Mouse (Mus musculus) kidney, embryonic 15.5 days (tissue): ENCODE data around the gene Leng1. TPM values are rescaled to one million over a fixed set of nuclear protein-coding genes. Genes with fewer than 3 reads are reported as not detected.
A peak's percentile ranks its signal among the peaks of the same experiment; 100 is the strongest.
"Not testable (repeated sequence)": the region's sequence is repeated elsewhere in the genome, so short reads cannot be mapped to it uniquely, and the experiment has no call there.

Source experiments
- ATAC-seq: fragments of 200-750 bp; cut with Nextera tagmentation; replicated peaks from 2 replicates; pipeline ENCODE4 v1.8.0; 2017; ENCODE audit warnings: moderate TSS enrichment; ENCODE audit not compliant: low FRiP score
- H3K27ac ChIP-seq: fragments of 300-500 bp; sonication (generic); 2 replicates; pipeline ENCODE4 v1.5.1; 2015; ENCODE audit warnings: mild to moderate bottlenecking, inconsistent platforms
- H3K27me3 ChIP-seq: fragments of 300-500 bp; sonication (generic); 2 replicates; pipeline ENCODE4 v1.6.1; 2015; ENCODE audit warnings: inconsistent platforms
- H3K36me3 ChIP-seq: fragments of 300-500 bp; sonication (generic); 2 replicates; pipeline ENCODE4 v1.6.1; 2015; ENCODE audit warnings: inconsistent platforms
- H3K4me1 ChIP-seq: fragments of 300-500 bp; sonication (generic); 2 replicates; pipeline ENCODE4 v1.6.1; 2015; ENCODE audit warnings: inconsistent platforms
- H3K4me2 ChIP-seq: fragments of 300-500 bp; sonication (generic); 2 replicates; pipeline ENCODE4 v1.6.1; 2015; ENCODE audit warnings: moderate library complexity, mild to moderate bottlenecking, inconsistent platforms
- H3K4me3 ChIP-seq: fragments of 300-500 bp; sonication (generic); replicated peaks from 2 replicates; pipeline ENCODE4 v1.5.1; 2015; ENCODE audit warnings: mild to moderate bottlenecking, inconsistent platforms
- H3K9ac ChIP-seq: fragments of 300-500 bp; sonication (generic); 2 replicates; pipeline ENCODE4 v1.6.1; 2015; ENCODE audit warnings: mild to moderate bottlenecking, inconsistent platforms
- H3K9me3 ChIP-seq: fragments of 300-500 bp; sonication (generic); replicated peaks from 2 replicates; pipeline ENCODE4 v1.6.1; 2016; ENCODE audit warnings: inconsistent platforms
- WGBS: fragments of 180-500 bp; shearing (Covaris S2); methylation state at CpG from one replicate; pipeline ENCODE4 v1.1.7; 2015; ENCODE audit warnings: mixed read lengths; 5-methylcytosine and 5-hydroxymethylcytosine counted together
- polyA plus RNA-seq: library from polyadenylated mRNA; unstranded; fragments of >200 nt; fragmentation: Nextera tagmentation; extraction: Ambion mirVana; gene quantifications from 2 replicates; pipeline ENCODE4 v1.2.1, GENCODE M21; 2015

Gene Leng1
- polyA plus RNA-seq = 18.1 and 18.7 TPM in 2 replicates

DNA sequence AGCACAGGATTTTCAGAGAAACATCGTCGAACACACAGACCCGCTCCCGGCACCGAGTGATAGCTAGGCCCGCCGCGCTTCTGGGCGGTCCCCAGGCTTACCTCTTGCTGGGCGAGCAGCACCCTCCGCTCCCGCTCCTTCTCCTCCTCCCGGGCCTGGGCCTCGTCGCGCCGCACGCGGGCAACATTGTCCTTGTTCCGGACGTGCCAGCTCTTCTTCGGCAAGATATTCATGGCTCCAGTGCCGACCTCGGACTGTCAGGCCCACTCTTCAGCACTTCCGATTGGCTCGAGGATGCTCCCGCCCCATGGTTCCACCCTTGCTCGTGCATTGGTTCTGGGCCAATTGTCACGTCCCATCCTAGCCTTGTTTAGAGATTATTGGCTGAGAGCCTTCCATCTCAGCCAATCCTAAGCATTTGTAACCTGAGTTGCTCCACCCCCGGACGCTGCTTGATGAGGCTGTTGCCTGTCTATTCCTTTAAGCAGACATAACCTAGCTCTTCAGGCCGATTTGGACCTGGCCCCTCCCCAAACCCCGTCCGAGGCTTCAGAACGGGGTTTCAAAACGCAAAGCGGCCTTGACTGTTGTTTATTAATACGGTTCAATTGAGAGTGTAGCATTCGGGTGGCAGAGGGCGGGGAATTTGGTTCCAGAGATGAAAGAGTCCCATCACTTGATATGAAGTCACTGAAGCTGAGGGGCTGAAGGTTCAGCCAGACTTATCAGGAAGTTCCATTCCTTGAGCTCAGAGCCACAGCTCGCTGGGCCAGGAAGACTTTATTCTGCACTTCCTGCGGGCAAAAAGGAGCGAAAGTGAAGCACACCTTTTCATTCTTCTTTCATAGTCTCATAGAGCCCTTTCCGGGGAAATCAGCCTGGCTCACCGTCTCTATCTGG is at the start of gene Leng1:
Gene Leng1, minus strand, starts transcription at position 626 of the 900 bp plus-strand sequence.
- peaks cover 37% of the 10 kb centered on the region for H3K36me3 ChIP-seq
- H3K4me3 ChIP-seq = peak within 1 kb of the TSS; percentile 82
- H3K4me2 ChIP-seq = peak within 1 kb of the TSS; percentile 66
- H3K9me3 ChIP-seq = no peaks in the 10 kb centered on the region
- H3K27ac ChIP-seq = peak within 1 kb of the TSS; percentile 93
- peak; percentile 98 for ATAC-seq
- peaks cover 33% of the 10 kb centered on the region for H3K4me1 ChIP-seq
- peak within 1 kb of the TSS; percentile 79 for H3K9ac ChIP-seq
- H3K27me3 ChIP-seq = no peaks in the 10 kb centered on the region
- WGBS = 4% methylated on average over 45 of the region's 45 CpGs

DNA sequence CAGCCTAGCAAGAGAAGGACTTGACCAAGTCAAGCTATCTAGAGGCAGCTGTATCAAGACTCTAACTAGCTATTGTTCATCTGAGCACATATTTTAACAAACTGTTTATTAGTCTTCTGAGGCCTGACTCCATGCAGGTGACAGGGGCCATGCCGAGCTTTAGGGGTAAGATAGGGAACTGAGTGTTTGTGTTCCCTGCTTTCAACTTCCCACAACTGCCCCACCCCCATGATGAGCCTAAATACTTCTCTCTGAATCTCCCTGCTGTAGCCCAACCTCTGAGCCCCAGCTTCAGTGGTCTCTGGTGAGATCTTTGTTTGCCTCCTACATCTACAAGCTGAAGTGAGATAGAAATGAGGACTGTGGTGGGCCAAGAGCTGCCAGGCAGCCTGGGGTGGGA is 49.6 kb upstream of the Leng1 start:
- Histone ChIP-seq H3K36me3 (no peaks in the 10 kb centered on the region), H3K4me3 (no peak overlapping the region), H3K4me1 (no peaks in the 10 kb centered on the region), H3K27me3 (no peaks in the 10 kb centered on the region), H3K4me2 (no peak overlapping the region), H3K9me3 (no peaks in the 10 kb centered on the region), H3K27ac (no peak overlapping the region), H3K9ac (no peak overlapping the region)
- WGBS = 50% methylated on average over 1 of the region's 1 CpGs
- ATAC-seq = no peak

DNA sequence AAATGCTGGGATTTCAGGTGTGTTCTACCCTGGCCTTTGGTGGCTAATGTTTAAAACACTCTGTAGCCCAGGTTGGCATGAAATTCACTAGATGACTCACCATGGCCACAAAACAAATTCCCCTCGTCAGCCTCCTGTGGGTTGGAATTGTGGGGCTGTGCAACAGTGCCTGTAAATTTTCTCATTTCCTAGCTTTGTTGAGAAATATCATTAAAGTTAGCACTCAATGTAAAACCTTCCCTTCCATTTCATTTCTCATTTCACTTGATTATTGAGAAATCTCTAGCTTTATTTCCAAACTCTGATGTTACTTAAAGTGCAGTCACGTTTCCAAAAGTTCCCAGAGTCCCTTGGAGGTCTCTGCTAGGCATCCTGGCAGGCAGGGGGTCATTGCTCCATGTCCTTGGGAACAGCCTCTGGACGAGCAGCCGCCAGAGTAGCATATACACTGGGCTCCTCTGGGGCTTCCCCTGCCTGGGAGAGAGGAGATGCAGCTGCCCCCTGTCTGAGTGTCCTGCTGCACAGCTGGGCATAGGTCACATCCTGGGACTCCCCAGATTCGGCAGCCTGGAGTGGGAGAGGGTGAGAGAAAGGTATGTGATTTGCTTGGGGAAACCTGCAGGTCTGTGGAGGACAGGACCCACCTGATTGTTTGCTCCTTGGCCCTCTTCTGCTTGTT is 46.8 kb upstream of the Leng1 start:
- WGBS = 24% methylated on average over 5 of the region's 5 CpGs
- Histone ChIP-seq H3K27ac (no peak overlapping the region), H3K9ac (no peak overlapping the region), H3K4me3 (no peak overlapping the region), H3K36me3 (peaks cover 10% of the 10 kb centered on the region), H3K9me3 (no peaks in the 10 kb centered on the region), H3K27me3 (no peaks in the 10 kb centered on the region), H3K4me2 (no peak overlapping the region), H3K4me1 (no peaks in the 10 kb centered on the region)
- ATAC-seq = no peak

DNA sequence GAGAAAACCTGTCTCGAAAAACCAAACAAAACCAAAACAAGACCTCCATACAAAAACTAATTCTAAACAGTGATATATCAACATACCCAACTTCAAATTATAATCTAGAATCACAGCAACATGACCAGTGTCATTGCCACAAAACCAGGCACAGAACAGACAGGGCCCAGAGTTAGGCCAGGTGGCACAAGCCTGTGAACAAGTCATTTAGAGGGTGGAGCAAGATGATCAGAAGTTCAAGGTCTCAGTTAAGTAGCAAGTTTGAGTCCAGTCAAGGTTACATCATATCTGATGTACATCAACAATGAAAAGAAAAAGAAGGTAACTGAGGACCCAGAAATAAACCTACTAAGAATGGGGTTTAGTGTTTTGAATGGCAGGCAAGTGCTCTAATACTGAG is 43.4 kb upstream of the Leng1 start:
- no peak overlapping the region for H3K9ac ChIP-seq
- peaks cover 20% of the 10 kb centered on the region for H3K4me1 ChIP-seq
- H3K4me3 ChIP-seq = no peak overlapping the region
- no peak overlapping the region for H3K4me2 ChIP-seq
- no peaks in the 10 kb centered on the region for H3K27me3 ChIP-seq
- H3K36me3 ChIP-seq = peaks cover 31% of the 10 kb centered on the region
- H3K9me3 ChIP-seq = no peaks in the 10 kb centered on the region
- no peak overlapping the region for H3K27ac ChIP-seq
- ATAC-seq = no peak
- 75% methylated on average over 1 of the region's 1 CpGs for WGBS

DNA sequence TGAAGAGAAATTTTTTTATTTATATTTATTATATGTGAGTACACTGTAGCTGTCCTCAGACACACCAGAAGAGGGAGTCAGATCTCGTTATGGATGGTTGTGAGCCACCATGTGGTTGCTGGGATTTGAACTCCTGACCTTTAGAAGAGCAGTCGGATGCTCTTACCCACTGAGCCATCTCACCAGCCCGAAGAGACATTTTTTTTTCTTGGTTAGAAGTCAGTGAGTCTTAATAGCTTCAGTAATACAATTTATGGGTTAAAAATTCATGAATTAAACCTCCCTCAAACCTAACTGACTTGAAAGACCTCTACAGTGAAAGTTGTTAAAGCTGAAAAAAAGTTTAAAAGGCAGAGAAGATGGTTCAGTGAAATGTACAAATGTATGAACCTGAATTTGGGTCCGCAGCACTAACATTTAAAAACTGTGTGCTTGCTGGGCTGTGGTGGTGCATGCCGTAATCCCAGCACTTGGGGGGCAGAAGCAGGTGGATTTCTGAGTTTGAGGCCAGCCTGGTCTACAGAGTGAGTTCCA is 42.9 kb upstream of the Leng1 start:
- Histone ChIP-seq H3K27ac (0 out of 2 replicates have a peak overlapping the region, but pooled peaks have one; percentile 62), H3K36me3 (peaks cover 31% of the 10 kb centered on the region), H3K4me1 (peaks cover 20% of the 10 kb centered on the region)
- WGBS = 31% methylated on average over 5 of the region's 5 CpGs
- not testable (repeated sequence) for H3K4me3 ChIP-seq, ATAC-seq, H3K9ac ChIP-seq, H3K4me2 ChIP-seq, H3K9me3 ChIP-seq, H3K27me3 ChIP-seq

DNA sequence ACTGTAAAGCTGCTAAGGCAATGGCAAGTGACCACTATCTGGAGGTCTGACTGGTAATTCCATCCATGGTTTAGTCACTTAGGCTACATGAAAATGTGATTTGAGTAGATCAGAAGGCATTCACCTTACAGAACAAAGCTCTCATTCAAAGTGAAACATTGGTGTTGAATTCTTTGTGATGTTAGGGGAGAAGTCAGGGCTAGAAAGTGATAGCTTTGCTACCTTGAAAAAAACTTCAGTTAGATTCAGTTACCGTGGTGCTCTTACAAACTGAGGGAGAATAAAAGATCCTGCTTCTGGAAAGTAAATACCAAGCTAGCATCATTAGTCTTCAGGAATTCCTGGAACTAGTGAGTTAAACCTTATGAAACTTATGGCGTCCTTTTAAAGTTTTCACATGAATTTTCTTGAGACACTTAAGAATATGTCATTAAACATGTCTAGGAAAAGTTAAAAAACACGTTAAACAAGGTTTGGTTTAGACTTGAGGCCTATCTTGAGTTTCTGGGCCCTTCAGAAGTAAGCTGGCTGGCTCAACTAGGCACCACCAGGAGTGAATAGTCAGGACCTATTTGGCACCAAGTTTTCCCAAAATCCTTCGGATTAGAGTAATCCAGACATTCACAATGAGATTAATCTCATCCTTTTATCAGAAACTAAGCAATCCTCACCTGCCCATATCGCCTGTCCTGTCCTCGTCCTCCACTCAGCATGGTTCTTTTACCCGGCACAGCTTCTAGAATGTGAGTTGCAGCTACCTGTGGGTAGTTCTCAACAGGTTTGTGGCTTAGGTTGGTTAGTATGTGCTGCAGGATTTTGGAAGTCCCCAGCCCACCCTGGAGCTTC is 42.2 kb upstream of the Leng1 start:
- H3K4me1 ChIP-seq = peaks cover 20% of the 10 kb centered on the region
- ATAC-seq = no peak
- H3K36me3 ChIP-seq = peaks cover 31% of the 10 kb centered on the region
- H3K27me3 ChIP-seq = no peaks in the 10 kb centered on the region
- no peak overlapping the region for H3K4me2 ChIP-seq
- no peaks in the 10 kb centered on the region for H3K9me3 ChIP-seq
- H3K4me3 ChIP-seq = no peak overlapping the region
- 43% methylated on average over 7 of the region's 7 CpGs for WGBS
- no peak overlapping the region for H3K9ac ChIP-seq
- H3K27ac ChIP-seq = 0 out of 2 replicates have a peak overlapping the region, but pooled peaks have one; percentile 62

DNA sequence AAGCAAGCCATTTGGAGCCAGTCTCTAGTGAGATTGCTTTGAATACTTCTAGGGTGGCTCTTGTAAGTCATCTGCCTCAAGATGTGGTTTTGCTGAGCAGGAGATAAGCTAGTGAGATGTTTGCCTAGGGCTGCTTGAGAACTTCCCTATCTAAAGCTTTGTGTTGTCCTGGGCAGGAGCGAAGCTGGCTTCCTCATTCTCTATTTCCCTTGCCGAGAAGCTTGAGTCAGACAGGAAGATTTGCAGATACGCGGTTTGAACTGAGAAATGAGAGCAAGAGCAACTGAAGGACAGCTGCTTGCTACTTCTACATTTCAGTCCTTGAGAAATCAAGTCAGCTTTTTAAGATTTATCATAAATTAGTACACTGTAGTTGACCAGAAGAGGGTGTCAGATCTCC is 41.4 kb upstream of the Leng1 start:
- Histone ChIP-seq H3K9ac (no peak overlapping the region), H3K36me3 (peaks cover 33% of the 10 kb centered on the region), H3K27me3 (no peaks in the 10 kb centered on the region), H3K27ac (peak overlapping the region; percentile 19; the same call in 1 of the 2 replicates), H3K4me3 (0 out of 2 replicates have a peak overlapping the region, but pooled peaks have one; percentile 81), H3K4me1 (peaks cover 20% of the 10 kb centered on the region), H3K4me2 (peak overlapping the region; percentile 82; the same call in 1 of the 2 replicates), H3K9me3 (no peaks in the 10 kb centered on the region)
- 60% methylated on average over 4 of the region's 4 CpGs for WGBS
- no peak for ATAC-seq

DNA sequence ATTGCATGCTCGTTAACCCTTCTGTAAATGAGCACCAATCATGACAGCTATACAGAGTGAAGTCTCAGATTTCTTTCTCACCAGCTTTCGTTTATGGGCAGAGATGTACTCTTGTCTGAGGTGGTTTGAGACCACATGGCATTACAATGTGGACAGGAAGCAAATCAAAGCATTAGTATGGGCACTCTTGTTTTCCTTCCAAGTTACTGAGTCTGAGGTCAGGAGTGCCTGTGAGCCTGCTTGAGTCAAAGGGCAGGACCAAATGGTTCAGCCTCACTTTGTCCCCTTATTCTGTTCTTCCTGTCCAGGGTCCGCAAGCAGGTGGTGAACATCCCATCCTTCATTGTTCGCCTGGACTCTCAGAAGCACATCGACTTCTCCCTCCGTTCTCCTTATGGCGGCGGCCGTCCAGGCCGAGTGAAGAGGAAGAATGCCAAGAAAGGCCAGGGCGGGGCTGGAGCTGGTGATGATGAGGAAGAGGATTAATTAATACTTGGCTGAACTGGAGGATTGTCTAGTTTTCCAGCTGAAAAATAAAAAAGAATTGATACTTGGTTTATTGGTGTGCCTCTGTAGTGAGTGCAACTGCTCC is 40.8 kb upstream of the Leng1 start:
- WGBS = 56% methylated on average over 11 of the region's 11 CpGs
- Histone ChIP-seq H3K9me3 (no peaks in the 10 kb centered on the region), H3K36me3 (peaks cover 38% of the 10 kb centered on the region), H3K9ac (peak overlapping the region; percentile 81), H3K27me3 (no peaks in the 10 kb centered on the region), H3K4me3 (peak overlapping the region; percentile 81), H3K27ac (peak overlapping the region; percentile 66), H3K4me1 (peaks cover 20% of the 10 kb centered on the region), H3K4me2 (peak overlapping the region; percentile 82)
- ATAC-seq = no peak

DNA sequence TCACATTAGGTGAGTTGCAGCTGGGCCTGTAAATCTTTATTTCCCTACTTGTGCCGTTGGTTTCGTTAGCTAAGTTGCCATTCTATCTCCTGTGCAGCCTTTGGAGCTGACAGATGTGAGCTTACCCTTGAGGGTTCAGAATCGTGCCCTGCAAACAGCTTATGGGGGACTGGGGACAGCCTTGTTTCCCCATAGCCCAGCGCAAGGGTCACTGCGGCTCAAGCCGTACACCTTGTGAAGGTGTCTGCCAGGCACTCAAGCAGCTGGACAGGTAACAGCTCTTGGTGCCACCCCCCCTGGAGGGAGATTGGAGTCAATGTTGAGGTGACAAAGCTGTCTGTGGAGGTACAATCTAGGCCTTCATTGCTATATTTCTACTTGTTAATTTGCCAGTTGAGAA is 40.3 kb upstream of the Leng1 start:
- peak overlapping the region; percentile 81 for H3K4me3 ChIP-seq
- no peaks in the 10 kb centered on the region for H3K9me3 ChIP-seq
- no peaks in the 10 kb centered on the region for H3K27me3 ChIP-seq
- peaks cover 20% of the 10 kb centered on the region for H3K4me1 ChIP-seq
- H3K9ac ChIP-seq = peak overlapping the region; percentile 81
- WGBS = 22% methylated on average over 6 of the region's 6 CpGs
- peak overlapping the region; percentile 82 for H3K4me2 ChIP-seq
- peaks cover 44% of the 10 kb centered on the region for H3K36me3 ChIP-seq
- H3K27ac ChIP-seq = peak overlapping the region; percentile 66
- ATAC-seq = no peak

DNA sequence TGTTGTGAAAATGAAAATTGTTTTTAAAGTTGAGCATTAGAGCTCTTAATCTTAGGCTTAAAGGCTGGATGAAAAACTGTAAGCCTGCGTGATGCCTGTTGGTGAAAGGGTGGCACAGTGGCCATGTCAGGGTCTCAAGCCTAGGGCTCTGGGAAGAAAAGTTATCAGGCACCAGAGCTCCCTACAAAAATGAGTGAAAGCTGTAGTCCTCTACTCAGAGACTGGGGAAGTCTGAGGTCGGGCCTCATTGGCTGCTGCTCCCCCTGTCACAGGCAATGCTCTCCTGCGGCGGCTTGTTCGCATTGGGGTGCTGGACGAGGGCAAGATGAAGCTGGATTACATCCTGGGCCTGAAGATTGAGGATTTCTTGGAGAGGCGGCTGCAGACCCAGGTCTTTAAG is 39.8 kb upstream of the Leng1 start:
- 3% methylated on average over 7 of the region's 7 CpGs for WGBS
- Histone ChIP-seq H3K4me3 (peak overlapping the region; percentile 81), H3K4me2 (peak overlapping the region; percentile 82), H3K36me3 (peaks cover 47% of the 10 kb centered on the region), H3K27ac (peak overlapping the region; percentile 96; the same call in 1 of the 2 replicates), H3K9ac (peak overlapping the region; percentile 81), H3K4me1 (peaks cover 20% of the 10 kb centered on the region)
- H3K9me3 ChIP-seq, ATAC-seq, H3K27me3 ChIP-seq: not testable (repeated sequence)

DNA sequence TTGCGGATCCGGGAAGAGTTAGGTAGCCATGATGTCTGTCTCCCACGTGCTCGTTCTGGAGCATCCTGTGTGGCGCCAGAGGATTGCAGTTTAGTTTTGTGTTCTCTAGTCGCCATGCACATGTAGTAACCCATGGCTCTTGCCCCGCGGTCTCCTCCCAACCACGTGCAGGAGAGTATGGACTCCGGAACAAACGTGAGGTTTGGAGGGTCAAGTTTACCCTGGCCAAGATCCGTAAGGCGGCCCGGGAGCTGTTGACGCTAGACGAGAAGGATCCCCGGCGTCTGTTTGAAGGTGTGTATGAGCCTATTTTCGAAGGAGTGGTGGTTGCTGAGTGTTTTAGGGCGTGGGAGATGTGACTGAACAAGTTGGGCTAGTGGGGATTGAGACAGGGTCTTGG is 38.8 kb upstream of the Leng1 start:
- H3K36me3 ChIP-seq = peaks cover 57% of the 10 kb centered on the region
- H3K27ac ChIP-seq = peak overlapping the region; percentile 96
- peak overlapping the region; percentile 82 for H3K4me2 ChIP-seq
- 1% methylated on average over 20 of the region's 20 CpGs for WGBS
- H3K9ac ChIP-seq = peak overlapping the region; percentile 81
- peaks cover 20% of the 10 kb centered on the region for H3K4me1 ChIP-seq
- H3K9me3 ChIP-seq = no peaks in the 10 kb centered on the region
- no peaks in the 10 kb centered on the region for H3K27me3 ChIP-seq
- H3K4me3 ChIP-seq = peak overlapping the region; percentile 81
- ATAC-seq = peak; percentile 31
